Mouse (Mus musculus) C2C12 (cell line): ENCODE measurements around the gene Arih2.

Experiments used
- CEBPB ChIP-seq: IDR thresholded peaks from one replicate; pipeline ENCODE4 v1.6.1; 2011; ENCODE audit warnings: low read depth, mild to moderate bottlenecking, control low read depth, moderate library complexity
- CTCF ChIP-seq: IDR thresholded peaks from one replicate; pipeline ENCODE4 v1.5.1; 2011; ENCODE audit not compliant: control insufficient read depth, insufficient read depth, insufficient read length
- FOSL1 ChIP-seq: IDR thresholded peaks from one replicate; pipeline ENCODE4 v1.8.0; 2011; ENCODE audit warnings: mild to moderate bottlenecking, low read length; ENCODE audit not compliant: poor library complexity, insufficient read depth, severe bottlenecking
- MAX ChIP-seq: IDR thresholded peaks from one replicate; pipeline ENCODE4 v1.6.1; 2011; ENCODE audit warnings: mild to moderate bottlenecking, control low read depth
- MYOD1 ChIP-seq: IDR thresholded peaks from one replicate; pipeline ENCODE4 v1.6.1; 2011; ENCODE audit warnings: low read depth; ENCODE audit not compliant: control insufficient read depth, insufficient read length
- MYOG ChIP-seq: IDR thresholded peaks from one replicate; pipeline ENCODE4 v1.6.1; 2011; ENCODE audit not compliant: control insufficient read depth, insufficient read length; ENCODE audit errors: extremely low read depth
- USF1 ChIP-seq: IDR thresholded peaks from one replicate; pipeline ENCODE4 v1.6.1; 2011; ENCODE audit warnings: low read depth, mild to moderate bottlenecking, control low read depth, moderate library complexity

GRCm38 (mm10) chr9:108571401-108571973 is 77.7 kb downstream of the Arih2 start:
- TF ChIP-seq CTCF (no peak), FOSL1 (no peak), CEBPB (no peak), MAX (no peak), MYOD1 (no peak), USF1 (no peak), MYOG (no peak)
